In genomic region chr10:19118569-19119280, GRCm38 (mm10) we compare ENCODE assay signal across 25 mouse cellular contexts.
DNase-seq lines count a peak whose midpoint lies in the region; ATAC-seq and TF ChIP-seq lines count a peak whose summit lies in the region.
"Had no signal": no experiment of that assay in that cellular context is flagged by ENCODE, and none has a peak within 500 bp of the region (broad histone marks: within the 10 kb centered on the region; RNA-seq: fewer than 3 reads in every experiment).

No protein-coding gene starts in this region.

- no peak overlapping the region for H3K9ac ChIP-seq in CH12.LX (ENCODE audit: insufficient read depth, low read depth)
- no peak overlapping the region for H3K9ac ChIP-seq in intestine, embryonic 15.5 days
- H3K9ac ChIP-seq in stomach, embryonic 16.5 days (ENCODE audit: low read length) = no peak overlapping the region
- H3K9ac ChIP-seq: hindbrain, embryonic 12.5 days; limb, embryonic 12.5 days; lung, embryonic 15.5 days had no signal

- TF ChIP-seq CTCF in CH12.LX (conservative IDR thresholded peaks at IDR 0.05 in 1 of 2, IDR thresholded peaks at IDR 0.05 in 1 of 2; ENCODE audit: low read depth in 2 of 2, low read length in 2 of 2) = no peak

- peak; percentile 84 for DNase-seq in 416B (ENCODE audit: low read depth)
- DNase-seq in CH12.LX (ENCODE audit: extremely low read depth) = peak; percentile 44
- no peak for DNase-seq in layer of hippocampus, postnatal 36 days
- no peak for DNase-seq in kidney, postnatal 36 days
- DNase-seq in lung, postnatal 25 days (ENCODE audit: low spot score) = no peak
- DNase-seq: adrenal gland, adult 8-10 months; cerebellum, adult 2 months; cerebellum, postnatal 25 days; gastrocnemius, postnatal 36 days; heart, adult 18-20 months; heart, postnatal 36 days; kidney, adult 2 months; kidney, postnatal 4 days; lung, postnatal 36 days; spleen, adult 18-20 months; thymus, postnatal 14 days had no signal

- TF ChIP-seq EP300 in CH12.LX (IDR thresholded peaks at IDR 0.05; ENCODE audit: low read length) = peak; percentile 63

- no peaks in the 10 kb centered on the region for H3K27me3 ChIP-seq in CH12.LX (replicated peaks)
- H3K27me3 ChIP-seq in intestine, embryonic 15.5 days (replicated peaks) = no peaks in the 10 kb centered on the region
- H3K27me3 ChIP-seq in stomach, embryonic 16.5 days (ENCODE audit: control insufficient read depth, insufficient read depth, low read length) = no peaks in the 10 kb centered on the region
- H3K27me3 ChIP-seq: hindbrain, embryonic 12.5 days; limb, embryonic 12.5 days; lung, embryonic 15.5 days had no signal

- peaks cover 14 to 60% of the 10 kb centered on the region in 2 experiments for H3K4me1 ChIP-seq in CH12.LX (ENCODE audit: control insufficient read depth in 1 of 2, insufficient read depth in 2 of 2)
- no peaks in the 10 kb centered on the region for H3K4me1 ChIP-seq in intestine, embryonic 15.5 days (replicated peaks)
- peaks cover 5% of the 10 kb centered on the region; the same call in 1 of the 2 replicates for H3K4me1 ChIP-seq in stomach, embryonic 16.5 days (ENCODE audit: control insufficient read depth, insufficient read depth, low read length)

- ATAC-seq in intestine, embryonic 15.5 days = peak; percentile 44; the same call in 1 of the 2 replicates
- ATAC-seq in stomach, embryonic 16.5 days (ENCODE audit: insufficient read depth, low FRiP score) = no peak
- ATAC-seq: forebrain, embryonic 14.5 days; hindbrain, postnatal 0 days had no signal

- H3K9me3 ChIP-seq in CH12.LX (replicated peaks; ENCODE audit: low read length) = no peaks in the 10 kb centered on the region
- no peaks in the 10 kb centered on the region for H3K9me3 ChIP-seq in intestine, embryonic 15.5 days
- no peaks in the 10 kb centered on the region for H3K9me3 ChIP-seq in stomach, embryonic 16.5 days (replicated peaks; ENCODE audit: control insufficient read depth, low read length)
- H3K9me3 ChIP-seq: hindbrain, embryonic 12.5 days; limb, embryonic 12.5 days; lung, embryonic 15.5 days had no signal

- H3K79me2 ChIP-seq in CH12.LX (replicated peaks; ENCODE audit: control insufficient read depth, extremely low read depth, insufficient read depth, poor library complexity, severe bottlenecking) = no peaks in the 10 kb centered on the region; the same call in 1 of the 2 replicates

- H3K4me2 ChIP-seq in CH12.LX (ENCODE audit: insufficient read depth, low read depth, poor library complexity, severe bottlenecking) = peak overlapping the region; percentile 38; the same call in 1 of the 2 replicates
- H3K4me2 ChIP-seq in intestine, embryonic 15.5 days (replicated peaks) = no peak overlapping the region
- H3K4me2 ChIP-seq in stomach, embryonic 16.5 days (ENCODE audit: low read depth, low read length) = no peak overlapping the region
- H3K4me2 ChIP-seq: heart, embryonic 11.5 days; hindbrain, embryonic 12.5 days; limb, embryonic 12.5 days; lung, embryonic 15.5 days; midbrain, embryonic 11.5 days had no signal

- dilution Hi-C loops in CH12.LX (cut with MboI; ENCODE audit: extremely low pct_ligation_motif_present, extremely low pct_unique_long_range_greater_than_20kb, low sequenced_read_pairs) = no loop called here

- TF ChIP-seq POLR2A in CH12.LX (IDR thresholded peaks at IDR 0.05; ENCODE audit: low read depth, low read length) = no peak

- in situ Hi-C loops in CH12.LX (cut with MboI; ENCODE audit: low pct_ligation_motif_present, low pct_unique_long_range_greater_than_20kb, low sequenced_read_pairs) = no loop called here

- no peak overlapping the region for H3K4me3 ChIP-seq in CH12.LX (replicated peaks in 1 of 3; ENCODE audit: low read depth in 2 of 3, low read length in 2 of 3, poor library complexity in 1 of 3)
- no peak overlapping the region for H3K4me3 ChIP-seq in intestine, embryonic 15.5 days (replicated peaks)
- H3K4me3 ChIP-seq in stomach, embryonic 16.5 days (replicated peaks; ENCODE audit: low read length) = no peak overlapping the region
- H3K4me3 ChIP-seq: hindbrain, embryonic 12.5 days; limb, embryonic 12.5 days; lung, embryonic 15.5 days had no signal

- H3K27ac ChIP-seq in CH12.LX (ENCODE audit: insufficient read depth, low read depth) = no peak overlapping the region
- H3K27ac ChIP-seq in intestine, embryonic 15.5 days = no peak overlapping the region
- H3K27ac ChIP-seq in stomach, embryonic 16.5 days (ENCODE audit: low read length) = peak overlapping the region; percentile 27; the same call in 1 of the 2 replicates
- H3K27ac ChIP-seq: hindbrain, embryonic 12.5 days; hindbrain, postnatal 0 days; limb, embryonic 12.5 days; lung, embryonic 15.5 days had no signal

- no peak for TF ChIP-seq RAD21 in CH12.LX (IDR thresholded peaks at IDR 0.05; ENCODE audit: low read depth, low read length)

- H3K36me3 ChIP-seq in CH12.LX (replicated peaks in 1 of 2; ENCODE audit: control insufficient read depth in 1 of 2, insufficient read depth in 1 of 2, low read length in 1 of 2) = no peaks in the 10 kb centered on the region
- H3K36me3 ChIP-seq in intestine, embryonic 15.5 days = no peaks in the 10 kb centered on the region
- H3K36me3 ChIP-seq in stomach, embryonic 16.5 days (ENCODE audit: control insufficient read depth, insufficient read depth, low read length) = no peaks in the 10 kb centered on the region
- H3K36me3 ChIP-seq: hindbrain, embryonic 12.5 days; limb, embryonic 12.5 days; lung, embryonic 15.5 days had no signal

- 67% methylated on average over 5 of the region's 5 CpGs for WGBS in intestine, embryonic 15.5 days
- WGBS in stomach, embryonic 16.5 days = 62% methylated on average over 5 of the region's 5 CpGs

TF ChIP-seq in CH12.LX, 34 proteins besides CTCF, POLR2A, EP300 and RAD21:
- TF ChIP-seq ETS1 (conservative IDR thresholded peaks at IDR 0.05; ENCODE audit: low read depth, low read length) = peak; percentile 8; the same call in 1 of the 2 replicates
- TF ChIP-seq MAX (IDR thresholded peaks at IDR 0.05; ENCODE audit: low read length) = no peak
- TF ChIP-seq NELFE (IDR thresholded peaks at IDR 0.05; ENCODE audit: low read depth, low read length) = no peak
- 0 out of 2 replicates have a peak, but pooled peaks have one; percentile 38 for TF ChIP-seq ELF1 (IDR thresholded peaks at IDR 0.05; ENCODE audit: low read depth, low read length)
- TF ChIP-seq ZC3H11A (IDR thresholded peaks at IDR 0.05; ENCODE audit: low read depth, low read length) = no peak
- no peak for TF ChIP-seq MYC (IDR thresholded peaks at IDR 0.05; ENCODE audit: low read depth, low read length)
- TF ChIP-seq IRF4 (IDR thresholded peaks at IDR 0.05; ENCODE audit: low read depth, low read length) = peak; percentile 72
- TF ChIP-seq USF2 (conservative IDR thresholded peaks at IDR 0.05; ENCODE audit: low read depth, low read length) = no peak
- no peak for TF ChIP-seq KAT2A (IDR thresholded peaks at IDR 0.05; ENCODE audit: insufficient replicate concordance, low read length)
- no peak for TF ChIP-seq ZKSCAN1 (IDR thresholded peaks at IDR 0.05; ENCODE audit: borderline replicate concordance, low read depth, low read length)
- no peak for TF ChIP-seq E2F4 (IDR thresholded peaks at IDR 0.05; ENCODE audit: insufficient replicate concordance, low read depth, low read length)
- TF ChIP-seq SIN3A (IDR thresholded peaks at IDR 0.05; ENCODE audit: low read length) = no peak
- TF ChIP-seq MAFK (IDR thresholded peaks at IDR 0.05; ENCODE audit: insufficient replicate concordance, low read length) = no peak
- TF ChIP-seq TBP (conservative IDR thresholded peaks at IDR 0.05; ENCODE audit: low read depth, low read length) = no peak
- no peak for TF ChIP-seq UBTF (IDR thresholded peaks at IDR 0.05; ENCODE audit: low read depth, low read length)
- TF ChIP-seq JUN (IDR thresholded peaks at IDR 0.05; ENCODE audit: insufficient read depth, low read depth, low read length) = no peak
- peak; percentile 58; the same call in 1 of the 2 replicates for TF ChIP-seq CHD2 (IDR thresholded peaks at IDR 0.05; ENCODE audit: low read length)
- no peak for TF ChIP-seq CHD1 (IDR thresholded peaks at IDR 0.05; ENCODE audit: low read depth, low read length)
- TF ChIP-seq PAX5 (IDR thresholded peaks at IDR 0.05; ENCODE audit: low read length) = no peak
- no peak for TF ChIP-seq SMC3 (IDR thresholded peaks at IDR 0.05; ENCODE audit: low read depth, low read length)
- no peak for TF ChIP-seq RCOR1 (conservative IDR thresholded peaks at IDR 0.05; ENCODE audit: low read depth, low read length)
- TF ChIP-seq JUND (conservative IDR thresholded peaks at IDR 0.05; ENCODE audit: low read depth, low read length) = no peak
- TF ChIP-seq ZMIZ1 (IDR thresholded peaks at IDR 0.05; ENCODE audit: low read depth, low read length) = no peak
- no peak for TF ChIP-seq MXI1 (IDR thresholded peaks at IDR 0.05; ENCODE audit: low read depth, low read length)
- TF ChIP-seq HCFC1 (IDR thresholded peaks at IDR 0.05; ENCODE audit: low read depth, low read length) = peak; percentile 18; the same call in 1 of the 2 replicates
- TF ChIP-seq GABPA (IDR thresholded peaks at IDR 0.05; ENCODE audit: insufficient replicate concordance, low read depth, low read length) = no peak
- TF ChIP-seq MEF2A (IDR thresholded peaks at IDR 0.05; ENCODE audit: borderline replicate concordance, low read depth, low read length) = peak; percentile 74; the same call in 1 of the 2 replicates
- TF ChIP-seq POLR2AphosphoS2 (IDR thresholded peaks at IDR 0.05; ENCODE audit: low read depth, low read length) = no peak
- no peak for TF ChIP-seq TCF12 (IDR thresholded peaks at IDR 0.05; ENCODE audit: low read depth, low read length)
- no peak for TF ChIP-seq ZNF384 (IDR thresholded peaks at IDR 0.05; ENCODE audit: low read depth, low read length)
- TF ChIP-seq BHLHE40 (IDR thresholded peaks at IDR 0.05; ENCODE audit: low read depth, low read length) = peak; percentile 57
- no peak for TF ChIP-seq USF1 (IDR thresholded peaks at IDR 0.05; ENCODE audit: low read depth, low read length)
- no peak for TF ChIP-seq MAZ (IDR thresholded peaks at IDR 0.05; ENCODE audit: low read depth, low read length)
TF ChIP-seq in CH12.LX: peak in this region for 7.

Comparison
In these comparisons a context has a peak if more than half of its experiments do, and no peak if none do; other contexts are left out.
1. DNase-seq: peak in 416B (single experiment) and CH12.LX (single experiment); none in layer of hippocampus, postnatal 36 days (0 of 2), kidney, postnatal 36 days (0 of 2) and lung, postnatal 25 days (single experiment).